Mouse (Mus musculus): ENCODE measurements around the gene Rab21. TPM values are rescaled to one million over a fixed set of nuclear protein-coding genes. Genes with fewer than 3 reads are reported as not detected.

The Rab21 gene
- polyA plus RNA-seq, 1 experiment, result 16.9 TPM

- no peak overlapping the region for H3K4me3 ChIP-seq
- no peak for TF ChIP-seq REST (IDR thresholded peaks at IDR 0.05; ENCODE audit: insufficient read depth, insufficient read length)
- TF ChIP-seq CEBPB (IDR thresholded peaks at IDR 0.05; ENCODE audit: insufficient read depth, poor library complexity, severe bottlenecking), result no peak
- TF ChIP-seq MYOD1 (IDR thresholded peaks at IDR 0.05; ENCODE audit: control insufficient read depth in 1 of 3, insufficient read length in 2 of 3, low read depth in 2 of 3), result no peak
- TF ChIP-seq MYOG (IDR thresholded peaks at IDR 0.05; ENCODE audit: control insufficient read depth in 1 of 3, insufficient read depth in 1 of 3, insufficient read length in 2 of 3, low read depth in 2 of 3), result no peak
- no peak for TF ChIP-seq MAX (IDR thresholded peaks at IDR 0.05; ENCODE audit: low read depth)
- TF ChIP-seq POLR2AphosphoS2 (IDR thresholded peaks at IDR 0.05; ENCODE audit: insufficient read length, low read depth), result no peak
- TF ChIP-seq E2F4 (IDR thresholded peaks at IDR 0.05; ENCODE audit: insufficient read depth), result no peak
- no peak for TF ChIP-seq TCF3 (IDR thresholded peaks at IDR 0.05; ENCODE audit: insufficient read length, low read depth)
- TF ChIP-seq TCF12 (IDR thresholded peaks at IDR 0.05; ENCODE audit: insufficient read depth, poor library complexity, severe bottlenecking), result no peak
- TF ChIP-seq USF1 (IDR thresholded peaks at IDR 0.05; ENCODE audit: low read depth), result no peak
- TF ChIP-seq POLR2A (IDR thresholded peaks at IDR 0.05; ENCODE audit: insufficient read length, low read depth), result no peak
- no peak for TF ChIP-seq SRF (IDR thresholded peaks at IDR 0.05; ENCODE audit: control insufficient read depth, insufficient read length, low read depth)
- H3K27me3 ChIP-seq (ENCODE audit: control insufficient read depth, insufficient read depth, insufficient read length), result no peaks in the 10 kb centered on the region
- H3K36me3 ChIP-seq (ENCODE audit: control insufficient read depth, insufficient read depth), result peaks cover 13% of the 10 kb centered on the region
- peaks cover 42% of the 10 kb centered on the region for H3K79me2 ChIP-seq (ENCODE audit: control insufficient read depth, insufficient read depth)
- H3ac ChIP-seq (ENCODE audit: control insufficient read depth, insufficient read length), result no peak overlapping the region
- no peak overlapping the region for H3K4me2 ChIP-seq (ENCODE audit: low read depth)
These were observed 74.3 kb downstream of the Rab21 start for GRCm38 (mm10) chr10:115241082-115241595.

- Histone ChIP-seq H3K4me2 (ENCODE audit: low read depth) (no peak overlapping the region), H3ac (ENCODE audit: control insufficient read depth, insufficient read length) (no peak overlapping the region), H3K79me2 (ENCODE audit: control insufficient read depth, insufficient read depth) (peaks cover 11% of the 10 kb centered on the region), H3K4me3 (no peak overlapping the region), H3K27me3 (ENCODE audit: control insufficient read depth, insufficient read depth, insufficient read length) (no peaks in the 10 kb centered on the region), H3K36me3 (ENCODE audit: control insufficient read depth, insufficient read depth) (peaks cover 13% of the 10 kb centered on the region)
- TF ChIP-seq MYOD1 (IDR thresholded peaks at IDR 0.05; ENCODE audit: control insufficient read depth in 1 of 3, insufficient read length in 2 of 3, low read depth in 2 of 3) (no peak), USF1 (IDR thresholded peaks at IDR 0.05; ENCODE audit: low read depth) (no peak), MAX (IDR thresholded peaks at IDR 0.05; ENCODE audit: low read depth) (no peak), TCF3 (IDR thresholded peaks at IDR 0.05; ENCODE audit: insufficient read length, low read depth) (no peak), MYOG (IDR thresholded peaks at IDR 0.05; ENCODE audit: control insufficient read depth in 1 of 3, insufficient read depth in 1 of 3, insufficient read length in 2 of 3, low read depth in 2 of 3) (no peak), POLR2AphosphoS2 (IDR thresholded peaks at IDR 0.05; ENCODE audit: insufficient read length, low read depth) (no peak), TCF12 (IDR thresholded peaks at IDR 0.05; ENCODE audit: insufficient read depth, poor library complexity, severe bottlenecking) (no peak), SRF (IDR thresholded peaks at IDR 0.05; ENCODE audit: control insufficient read depth, insufficient read length, low read depth) (no peak), REST (IDR thresholded peaks at IDR 0.05; ENCODE audit: insufficient read depth, insufficient read length) (no peak), CEBPB (IDR thresholded peaks at IDR 0.05; ENCODE audit: insufficient read depth, poor library complexity, severe bottlenecking) (no peak), E2F4 (IDR thresholded peaks at IDR 0.05; ENCODE audit: insufficient read depth) (no peak), POLR2A (IDR thresholded peaks at IDR 0.05; ENCODE audit: insufficient read length, low read depth) (no peak)
These were observed 77.5 kb downstream of the Rab21 start for GRCm38 (mm10) chr10:115237931-115238330.

Other genes with a start within 250 kb of the Rab21 start
- 0.12 TPM for gene Tph2, start 130.6 kb downstream of the Rab21 start, polyA plus RNA-seq (2012; fragmentation: generic; extraction: Trizol)
- 19.8 TPM for gene Tbc1d15, start 64.1 kb downstream of the Rab21 start, polyA plus RNA-seq (2012; fragmentation: generic; extraction: Trizol)
- gene Tmem19, start 46.9 kb upstream of the Rab21 start, polyA plus RNA-seq (2012; fragmentation: generic; extraction: Trizol), result 18.0 TPM
- 5.8 TPM for gene Thap2, start 68.8 kb upstream of the Rab21 start, polyA plus RNA-seq (2012; fragmentation: generic; extraction: Trizol)
- 9.0 TPM for gene Zfc3h1, start 69.4 kb upstream of the Rab21 start, polyA plus RNA-seq (2012; fragmentation: generic; extraction: Trizol)